Mouse (Mus musculus): ENCODE data around the gene Sub1.

Sub1 gene

GRCm38 (mm10) chr15:11963791-11964525, 32.8 kb downstream of the Sub1 start:
- no peak for DNase-seq

GRCm38 (mm10) chr15:11959716-11960115, 37.1 kb downstream of the Sub1 start:
- DNase-seq: no peak

- DNase-seq: no peak
These were observed 40.7 kb downstream of the Sub1 start for GRCm38 (mm10) chr15:11956129-11956528.

GRCm38 (mm10) chr15:11954190-11954589, 42.6 kb downstream of the Sub1 start:
- no peak for DNase-seq

GRCm38 (mm10) chr15:11952159-11952558, 44.6 kb downstream of the Sub1 start:
- DNase-seq: no peak

GRCm38 (mm10) chr15:11951181-11951580, 45.6 kb downstream of the Sub1 start:
- no peak for DNase-seq

GRCm38 (mm10) chr15:11950144-11950543, 46.6 kb downstream of the Sub1 start:
- DNase-seq: no peak

- no peak for DNase-seq
These were observed 47.3 kb downstream of the Sub1 start for GRCm38 (mm10) chr15:11949490-11949889.

GRCm38 (mm10) chr15:11940855-11941254, 55.9 kb downstream of the Sub1 start:
- no peak for DNase-seq

Measured in thymus, adult 18-20 months (tissue).